ENCODE assay signal across 21 mouse cellular contexts in genomic region chr6:116615719-116616118, GRCm38 (mm10). TPM values are rescaled to one million over a fixed set of nuclear protein-coding genes. Genes with fewer than 3 reads are reported as not detected.
DNase-seq lines count a peak whose midpoint lies in the region; ATAC-seq lines count a peak whose summit lies in the region.
"Had no signal": no experiment of that assay in that cellular context is flagged by ENCODE, and none has a peak within 500 bp of the region (broad histone marks: within the 10 kb centered on the region; RNA-seq: fewer than 3 reads in every experiment).

No protein-coding gene starts in this region.

- peak; percentile 77 for ATAC-seq in megakaryocyte-erythroid progenitor cell, adult 5-6 weeks (replicated peaks; ENCODE audit: low FRiP score, low TSS enrichment, poor library complexity, severe bottlenecking)
- ATAC-seq: CD4-positive, CD25-positive, alpha-beta regulatory T cell, adult 4 months; forebrain, embryonic 16.5 days; intestine, embryonic 15.5 days had no signal

- peak; percentile 50 to 64 for DNase-seq in cerebellum, postnatal 10 days
- no peak for DNase-seq in cerebellum, adult 11-12 months
- DNase-seq in heart, adult 18-20 months, result peak; percentile 72 to 82
- no peak for DNase-seq in heart, adult 8-10 months (ENCODE audit: low spot score)
- peak; percentile 77 to 80 for DNase-seq in heart, postnatal 10 days
- no peak for DNase-seq in kidney, adult 18-20 months
- DNase-seq: adrenal gland, postnatal 10 days; B cell, adult 2 months; cerebellum, adult 18-20 months; cerebellum, adult 9-11 months; embryo, embryonic 11 days; gastrocnemius, postnatal 14 days; kidney, adult 2 months had no signal

- intact Hi-C loops in heart, postnatal 10 days (cut with DNase I), result loop anchor here (5.0 kb wide), 1 partner anchor 37 kb away; the partner anchor contains the start of gene Depp1

RNA-seq across cellular contexts. Expression of gene Zfp422, which starts 13.1 kb away (rescaled TPM):
- total RNA-seq in heart, adult 18-20 months (2021), result 10 to 100 TPM; 16.1 to 19.7 TPM
- total RNA-seq in heart, adult 8-10 months (2022), result 10 to 100 TPM; 13.6 to 15.5 (median 14.8) TPM
- total RNA-seq in heart, postnatal 10 days (2021), result 10 to 100 TPM; 33.9 to 38.5 TPM
- total RNA-seq in megakaryocyte-erythroid progenitor cell, adult 5-6 weeks (2014; fragmentation: Nextera tagmentation), result 32.6 and 36.2 TPM in 2 replicates
- total RNA-seq in megakaryocyte-erythroid progenitor cell, adult 5-6 weeks (2017), result 21.2 and 40.2 TPM in 2 replicates

RNA-seq across cellular contexts. Expression of gene Olfr215, which starts 31.7 kb away (rescaled TPM):
- not detected for total RNA-seq in heart, adult 18-20 months (2021)
- total RNA-seq in heart, adult 8-10 months (2022), result not detected
- not detected for total RNA-seq in heart, postnatal 10 days (2021)
- total RNA-seq in megakaryocyte-erythroid progenitor cell, adult 5-6 weeks (2014; fragmentation: Nextera tagmentation), result not detected in 2 replicates
- total RNA-seq in megakaryocyte-erythroid progenitor cell, adult 5-6 weeks (2017), result not detected in 2 replicates
- total RNA-seq: adrenal gland, postnatal 10 days; adrenal gland, postnatal 4 days; common myeloid progenitor, adult 5-6 weeks; gastrocnemius, adult 18-20 months; gastrocnemius, postnatal 14 days had no signal

RNA-seq across cellular contexts. Expression of gene Depp1, which starts 34.7 kb away (rescaled TPM):
- 10 to 100 TPM; 84.2 to 90.4 TPM for total RNA-seq in heart, adult 18-20 months (2021)
- 10 to 100 TPM; 32.2 to 58.5 (median 41.2) TPM for total RNA-seq in heart, adult 8-10 months (2022)
- total RNA-seq in heart, postnatal 10 days (2021), result 10 to 100 TPM; 41.6 to 75.0 TPM
- not detected in 2 replicates for total RNA-seq in megakaryocyte-erythroid progenitor cell, adult 5-6 weeks (2014; fragmentation: Nextera tagmentation)
- total RNA-seq in megakaryocyte-erythroid progenitor cell, adult 5-6 weeks (2017), result not detected in 2 replicates
- total RNA-seq: G1E had no signal

RNA-seq across cellular contexts. Expression of gene Rassf4, which starts 58.0 kb away (rescaled TPM):
- 1 to 10 TPM; 4.3 to 6.1 TPM for total RNA-seq in heart, adult 18-20 months (2021)
- total RNA-seq in heart, adult 8-10 months (2022), result 1 to 10 TPM; 3.7 to 7.0 (median 5.1) TPM
- total RNA-seq in heart, postnatal 10 days (2021), result 1 to 10 TPM; 5.0 to 6.5 TPM
- total RNA-seq in megakaryocyte-erythroid progenitor cell, adult 5-6 weeks (2014; fragmentation: Nextera tagmentation), result 2.0 and 2.4 TPM in 2 replicates
- total RNA-seq in megakaryocyte-erythroid progenitor cell, adult 5-6 weeks (2017), result 3.3 and 5.4 TPM in 2 replicates

Comparison
In these comparisons a context has a peak if more than half of its experiments do, and no peak if none do; other contexts are left out.
1. DNase-seq: peak in cerebellum, postnatal 10 days (2 of 2), heart, adult 18-20 months (2 of 2) and heart, postnatal 10 days (2 of 2); none in cerebellum, adult 11-12 months (single experiment), heart, adult 8-10 months (single experiment) and kidney, adult 18-20 months (single experiment).
2. RNA of gene Depp1, which starts 34.7 kb away (total RNA-seq): 84.2 to 90.4 TPM in heart, adult 18-20 months, 41.6 to 75.0 TPM in heart, postnatal 10 days and 32.2 to 58.5 TPM in heart, adult 8-10 months; not detected in megakaryocyte-erythroid progenitor cell, adult 5-6 weeks; every median in the first group is over 10 times any median in the second.